Mouse (Mus musculus) cortical plate, adult 2 months (tissue): ENCODE measurements around the gene Gm47996. TPM values are rescaled to one million over a fixed set of nuclear protein-coding genes. Genes with fewer than 3 reads are reported as not detected.

ENCODE experiments used
- H3K27ac ChIP-seq: fragments of 200-500 bp; 2 replicates; pipeline ENCODE4 v1.5.1; 2012; ENCODE audit warnings: low read length, control low read depth, inconsistent platforms; ENCODE audit not compliant: insufficient read depth
- H3K4me1 ChIP-seq: fragments of 200-500 bp; 2 replicates; pipeline ENCODE4 v1.6.1; 2011; ENCODE audit warnings: low read length; ENCODE audit not compliant: control insufficient read depth, insufficient read depth
- H3K4me3 ChIP-seq: fragments of 200-500 bp; 2 replicates; pipeline ENCODE4 v1.5.1; 2011; ENCODE audit warnings: mild to moderate bottlenecking, low read length, control low read depth; ENCODE audit not compliant: insufficient read depth
- CTCF ChIP-seq: fragments of 200-500 bp; IDR thresholded peaks from 2 replicates; pipeline ENCODE4 v1.5.1; 2011; ENCODE audit warnings: mild to moderate bottlenecking, control low read depth, low read length; ENCODE audit not compliant: insufficient read depth; ENCODE audit errors: extremely low read depth
- POLR2A ChIP-seq: fragments of 200-500 bp; IDR thresholded peaks from 2 replicates; pipeline ENCODE4 v1.6.1; 2011; ENCODE audit warnings: mild to moderate bottlenecking, low read length, control low read depth; ENCODE audit not compliant: insufficient read depth; ENCODE audit errors: extremely low read depth
- polyA plus RNA-seq: library from polyadenylated mRNA; depleted of rRNA; stranded (reverse); fragments of >200 nt; gene quantifications from 2 replicates; pipeline ENCODE4 v1.2.3, GENCODE M21; 2012; rRNA removed

Gm47996 gene
- polyA plus RNA-seq, 1 experiment, result not detected

GRCm38 (mm10) chr1:151250529-151251193 is 40.7 kb downstream of the Gm47996 start:
- H3K4me3 ChIP-seq, result no peak overlapping the region
- TF ChIP-seq POLR2A (no peak), CTCF (no peak)
- H3K27ac ChIP-seq, result no peak overlapping the region

GRCm38 (mm10) chr1:151251194-151252010 is 41.5 kb downstream of the Gm47996 start:
- TF ChIP-seq CTCF (no peak), POLR2A (no peak)
- H3K27ac ChIP-seq, result no peak overlapping the region
- H3K4me3 ChIP-seq, result no peak overlapping the region
- H3K4me1 ChIP-seq, result no peaks in the 10 kb centered on the region

More at GRCm38 (mm10) chr1:151250529-151251193, 40.7 kb downstream of the Gm47996 start:
- no peaks in the 10 kb centered on the region for H3K4me1 ChIP-seq

DNA sequence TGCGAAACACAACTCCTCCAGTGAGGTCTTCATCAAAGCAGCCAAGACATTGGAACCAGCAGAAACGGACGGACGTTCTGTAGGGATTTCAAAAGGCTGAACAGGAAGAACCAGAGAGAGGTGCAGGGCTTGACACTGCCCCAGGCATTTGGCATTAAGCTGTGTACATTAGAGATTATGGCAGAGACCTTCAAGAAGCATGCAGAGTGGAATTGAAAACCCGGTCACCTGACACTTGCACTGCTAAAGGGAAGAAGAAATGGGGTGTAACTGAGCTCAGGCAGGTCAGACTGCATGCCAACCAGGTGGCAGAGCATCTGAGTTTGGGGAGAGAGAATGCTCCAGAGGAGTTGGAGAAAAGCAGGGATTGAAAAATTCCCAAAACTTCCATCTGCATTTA is 45.5 kb downstream of the Gm47996 start:
- no peak overlapping the region for H3K4me3 ChIP-seq
- no peak overlapping the region for H3K27ac ChIP-seq
- H3K4me1 ChIP-seq, result no peaks in the 10 kb centered on the region
- TF ChIP-seq CTCF, result no peak
- no peak for TF ChIP-seq POLR2A

DNA sequence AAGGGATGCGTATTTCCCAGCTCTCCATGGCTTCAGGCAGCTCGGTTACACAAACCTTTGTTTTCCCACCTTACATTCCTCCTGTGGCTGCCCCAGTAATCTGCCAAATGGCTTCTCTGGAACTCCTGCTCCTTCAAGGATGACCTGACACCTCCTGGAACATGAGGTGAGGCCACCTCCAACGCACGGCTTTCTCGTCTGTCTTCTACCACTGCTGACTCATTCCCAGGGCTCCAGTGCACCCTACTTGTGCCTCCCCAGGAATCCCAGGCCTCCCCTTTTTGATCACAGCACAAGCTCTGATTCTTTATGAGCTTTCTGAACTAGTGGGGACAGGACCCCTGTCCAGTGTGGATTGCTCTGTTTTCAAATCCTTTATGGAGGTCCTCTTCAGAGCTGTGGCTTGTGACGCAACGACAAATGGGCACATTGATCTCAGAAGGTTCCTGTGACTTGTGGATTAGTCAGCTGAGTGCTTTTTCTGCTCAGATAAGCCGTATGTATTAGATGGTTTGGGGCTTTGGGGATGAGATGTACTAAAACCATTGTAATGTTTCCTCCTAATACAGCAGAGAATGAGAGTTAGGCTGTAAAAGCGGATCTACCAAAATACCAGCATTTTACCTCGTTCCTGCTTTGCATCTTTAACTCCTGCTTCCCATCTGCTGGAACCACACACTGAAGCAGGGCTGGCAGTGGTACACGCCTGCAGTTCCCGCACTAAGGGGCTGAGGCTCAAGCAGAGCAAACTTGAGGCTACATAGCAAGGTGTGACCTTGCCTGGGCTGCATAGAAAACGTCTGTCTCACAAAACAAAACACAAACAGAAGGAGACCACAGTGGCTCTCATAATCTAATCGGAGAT is 48.4 kb downstream of the Gm47996 start:
- H3K27ac ChIP-seq, result no peak overlapping the region
- TF ChIP-seq POLR2A (no peak), CTCF (no peak)
- H3K4me1 ChIP-seq, result no peaks in the 10 kb centered on the region
- no peak overlapping the region for H3K4me3 ChIP-seq

- Histone ChIP-seq H3K4me1 (no peaks in the 10 kb centered on the region), H3K27ac (no peak overlapping the region), H3K4me3 (no peak overlapping the region)
- TF ChIP-seq CTCF, result no peak
These were observed 49.1 kb downstream of the Gm47996 start for GRCm38 (mm10) chr1:151259061-151259460.

Other genes starting within 250 kb of the Gm47996 start
- 4.6 and 6.3 TPM in 2 replicates for gene Hmcn1, start 216.7 kb upstream of the Gm47996 start, polyA plus RNA-seq
- not detected in 2 replicates for gene Gm47985, start 27.6 kb upstream of the Gm47996 start, polyA plus RNA-seq
- not detected in 2 replicates for gene Gm8947, start 17.8 kb upstream of the Gm47996 start, polyA plus RNA-seq
- gene Gm47995, start 11.7 kb upstream of the Gm47996 start, polyA plus RNA-seq, result not detected in 2 replicates
- gene 3110040M04Rik, start 6.0 kb upstream of the Gm47996 start, polyA plus RNA-seq, result not detected in 2 replicates
- 124 and 131 TPM in 2 replicates for gene Ivns1abp, start 134.3 kb downstream of the Gm47996 start, polyA plus RNA-seq
- 10.9 and 12.3 TPM in 2 replicates for gene Swt1, start 218.3 kb downstream of the Gm47996 start, polyA plus RNA-seq
- gene Trmt1l, start 218.4 kb downstream of the Gm47996 start, polyA plus RNA-seq, result 29.8 and 31.3 TPM in 2 replicates